Mouse (Mus musculus): ENCODE data around the gene Purb.

DNA sequence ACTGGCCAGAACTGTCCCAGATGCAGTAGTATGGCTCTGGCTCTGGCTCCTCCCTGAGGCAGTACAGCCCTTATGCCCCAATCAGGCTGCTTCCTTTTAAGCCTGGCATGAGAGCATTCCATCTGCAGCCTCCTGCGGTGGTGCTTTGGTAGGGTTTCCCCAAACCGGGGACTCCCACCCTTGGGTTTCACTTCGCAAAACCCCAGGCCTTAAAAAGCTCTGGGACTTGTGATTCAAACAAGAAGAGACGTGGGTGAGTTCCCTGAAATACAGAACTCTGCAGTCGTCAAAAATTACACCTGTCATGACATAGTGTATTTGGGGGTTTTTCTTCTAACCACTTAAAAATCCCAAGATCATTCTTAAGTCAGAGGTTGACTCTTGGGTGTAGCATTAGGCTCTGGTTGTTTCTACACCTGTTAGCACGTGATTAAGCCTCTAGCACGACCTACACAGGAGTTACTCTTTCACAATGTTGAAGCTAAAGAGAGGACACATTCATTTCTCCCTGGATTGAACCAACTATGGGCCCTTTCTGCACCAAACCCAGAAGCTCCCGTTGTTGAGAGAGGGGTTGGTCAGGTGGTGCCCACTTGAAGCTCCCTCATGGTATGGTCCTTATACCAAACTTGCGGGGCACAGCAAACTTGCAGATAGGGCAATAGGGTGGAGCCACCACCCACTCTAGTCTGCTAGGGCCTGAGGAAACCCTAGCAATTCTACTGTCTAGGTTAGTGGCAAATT is 47.2 kb upstream of the Purb start:
- peak; percentile 97 for TF ChIP-seq TCF12 (IDR thresholded peaks at IDR 0.05; ENCODE audit: low read depth, low read length)
- peak; percentile 88 for TF ChIP-seq CHD2 (IDR thresholded peaks at IDR 0.05; ENCODE audit: low read length)
- TF ChIP-seq ZMIZ1 (IDR thresholded peaks at IDR 0.05; ENCODE audit: low read depth, low read length): peak; percentile 69; the same call in 1 of the 2 replicates
- 0 out of 4 replicates have a peak, but pooled peaks of 1 of the 2 experiments have one; percentile 9 for TF ChIP-seq CTCF (conservative IDR thresholded peaks at IDR 0.05 in 1 of 2, IDR thresholded peaks at IDR 0.05 in 1 of 2; ENCODE audit: low read depth in 2 of 2, low read length in 2 of 2)
- TF ChIP-seq POLR2AphosphoS2 (IDR thresholded peaks at IDR 0.05; ENCODE audit: low read depth, low read length): no peak
- TF ChIP-seq KAT2A (IDR thresholded peaks at IDR 0.05; ENCODE audit: insufficient replicate concordance, low read length): no peak
- no peak; the same call in 1 of the 2 replicates for TF ChIP-seq POLR2A (IDR thresholded peaks at IDR 0.05; ENCODE audit: low read depth, low read length)
